Mouse (Mus musculus) heart, embryonic 11.5 days (tissue): ENCODE data around the gene Tufm. TPM values are rescaled to one million over a fixed set of nuclear protein-coding genes. Genes with fewer than 3 reads are reported as not detected.

Experiments used
- ATAC-seq: fragments of 200-750 bp; cut with Nextera tagmentation; replicated peaks from 2 replicates; pipeline ENCODE4 v1.8.0; 2017; ENCODE audit warnings: moderate library complexity; ENCODE audit not compliant: insufficient number of reproducible peaks, low FRiP score, low TSS enrichment
- H3K27ac ChIP-seq: fragments of 300-500 bp; sonication (generic); 2 replicates; pipeline ENCODE4 v1.5.1; 2014; ENCODE audit warnings: mild to moderate bottlenecking, low read depth, low read length
- H3K27me3 ChIP-seq: fragments of 300-500 bp; sonication (generic); 2 replicates; pipeline ENCODE4 v1.6.1; 2014; ENCODE audit warnings: mild to moderate bottlenecking, low read length, mixed read lengths; ENCODE audit not compliant: control insufficient read depth, insufficient read depth
- H3K36me3 ChIP-seq: fragments of 300-500 bp; sonication (generic); 2 replicates; pipeline ENCODE4 v1.6.1; 2014; ENCODE audit warnings: mild to moderate bottlenecking, low read length, moderate library complexity, mixed read lengths; ENCODE audit not compliant: control insufficient read depth, insufficient read depth
- H3K4me1 ChIP-seq: fragments of 300-500 bp; sonication (generic); 2 replicates; pipeline ENCODE4 v1.6.1; 2014; ENCODE audit warnings: low read length; ENCODE audit not compliant: control insufficient read depth, insufficient read depth
- H3K4me2 ChIP-seq: fragments of 300-500 bp; sonication (generic); 2 replicates; pipeline ENCODE4 v1.6.1; 2014; ENCODE audit warnings: mild to moderate bottlenecking, moderate library complexity
- H3K4me3 ChIP-seq: fragments of 300-500 bp; sonication (generic); 2 replicates; pipeline ENCODE4 v1.5.1; 2014; ENCODE audit warnings: low read depth, low read length
- H3K9ac ChIP-seq: fragments of 300-500 bp; sonication (generic); 2 replicates; pipeline ENCODE4 v1.6.1; 2014; ENCODE audit warnings: mild to moderate bottlenecking, low read depth, low read length, moderate library complexity
- H3K9me3 ChIP-seq: fragments of 300-500 bp; sonication (generic); replicated peaks from 2 replicates; pipeline ENCODE4 v1.6.1; 2016; ENCODE audit warnings: low read length; ENCODE audit not compliant: control insufficient read depth
- WGBS: fragments of 180-500 bp; shearing (Covaris S2); extraction: QIAGEN DNeasy Blood & Tissue Kit; methylation state at CpG from one replicate; pipeline ENCODE4 v1.1.7; 2014; ENCODE audit not compliant: insufficient replicate concordance; 5-methylcytosine and 5-hydroxymethylcytosine counted together
- polyA plus RNA-seq: library from polyadenylated mRNA; unstranded; fragments of >200 nt; fragmentation: Nextera tagmentation; extraction: Ambion mirVana; gene quantifications from 2 replicates; pipeline ENCODE4 v1.2.1, GENCODE M21; 2014

The Tufm gene
- polyA plus RNA-seq, 1 experiment from 2014 or later = 167 TPM

GRCm38 (mm10) chr7:126537820-126538585, 50.8 kb downstream of the Tufm start:
- H3K27ac ChIP-seq = no peak overlapping the region
- no peak overlapping the region for H3K4me2 ChIP-seq
- H3K27me3 ChIP-seq = peaks cover 12% of the 10 kb centered on the region
- H3K4me3 ChIP-seq = no peak overlapping the region
- no peak for ATAC-seq
- no peak overlapping the region for H3K9ac ChIP-seq
- H3K9me3 ChIP-seq = no peaks in the 10 kb centered on the region
- H3K4me1 ChIP-seq = no peaks in the 10 kb centered on the region
- no peaks in the 10 kb centered on the region for H3K36me3 ChIP-seq
- 72% methylated on average over 5 of the region's 5 CpGs for WGBS

Other genes with a start within 250 kb of the Tufm start
- gene Sbk1, start 214.7 kb upstream of the Tufm start, polyA plus RNA-seq = 16.7 and 17.6 TPM in 2 replicates
- 5.1 and 6.1 TPM in 2 replicates for gene Lat, start 117.8 kb upstream of the Tufm start, polyA plus RNA-seq
- gene Spns1, start 109.9 kb upstream of the Tufm start, polyA plus RNA-seq = 31.5 and 40.1 TPM in 2 replicates
- gene Nfatc2ip, start 90.6 kb upstream of the Tufm start, polyA plus RNA-seq = 1.6 and 1.8 TPM in 2 replicates
- gene Cd19, start 72.5 kb upstream of the Tufm start, polyA plus RNA-seq = not detected in 2 replicates
- 18.1 and 23.0 TPM in 2 replicates for gene Rabep2, start 58.6 kb upstream of the Tufm start, polyA plus RNA-seq
- 5.0 and 7.5 TPM in 2 replicates for gene Atp2a1, start 24.3 kb upstream of the Tufm start, polyA plus RNA-seq
- gene Sh2b1, start 11.9 kb upstream of the Tufm start, polyA plus RNA-seq = 33.7 and 36.0 TPM in 2 replicates
- 38.2 and 39.9 TPM in 2 replicates for gene Atxn2l, start 16.1 kb downstream of the Tufm start, polyA plus RNA-seq
- gene Eif3c, start 79.0 kb downstream of the Tufm start, polyA plus RNA-seq = 129 and 133 TPM in 2 replicates
- 0.13 and 0.31 TPM in 2 replicates for gene Apobr, start 97.6 kb downstream of the Tufm start, polyA plus RNA-seq
- 16.3 and 19.7 TPM in 2 replicates for gene Cln3, start 98.5 kb downstream of the Tufm start, polyA plus RNA-seq
- gene Il27, start 107.6 kb downstream of the Tufm start, polyA plus RNA-seq = not detected in 2 replicates
- 1.2 and 2.8 TPM in 2 replicates for gene Nupr1, start 143.5 kb downstream of the Tufm start, polyA plus RNA-seq
- gene Sgf29, start 161.9 kb downstream of the Tufm start, polyA plus RNA-seq = 24.7 and 28.9 TPM in 2 replicates
- gene Sult1a1, start 189.1 kb downstream of the Tufm start, polyA plus RNA-seq = 2.4 and 2.5 TPM in 2 replicates
- 120 and 126 TPM in 2 replicates for gene Bola2, start 208.0 kb downstream of the Tufm start, polyA plus RNA-seq
- gene Slx1b, start 208.4 kb downstream of the Tufm start, polyA plus RNA-seq = 6.1 and 6.7 TPM in 2 replicates
- 13.1 and 13.8 TPM in 2 replicates for gene Coro1a, start 220.4 kb downstream of the Tufm start, polyA plus RNA-seq